Mouse (Mus musculus): ENCODE measurements around the gene Eid2. TPM values are rescaled to one million over a fixed set of nuclear protein-coding genes. Genes with fewer than 3 reads are reported as not detected.

The Eid2 gene
- polyA plus RNA-seq, 1 experiment from 2014 or later: 3.6 TPM

Other genes with a start within 250 kb of the Eid2 start
- gene Psmc4, start 217.8 kb upstream of the Eid2 start, polyA plus RNA-seq (2015; fragmentation: Nextera tagmentation; extraction: Ambion mirVana): 313 and 356 TPM in 2 replicates
- 1.5 and 5.8 TPM in 2 replicates for gene Fcgbp, start 196.6 kb upstream of the Eid2 start, polyA plus RNA-seq (2015; fragmentation: Nextera tagmentation; extraction: Ambion mirVana)
- 0.03 TPM in 2 replicates for gene 9530053A07Rik, start 138.4 kb upstream of the Eid2 start, polyA plus RNA-seq (2015; fragmentation: Nextera tagmentation; extraction: Ambion mirVana)
- 140 and 167 TPM in 2 replicates for gene Fbl, start 98.2 kb upstream of the Eid2 start, polyA plus RNA-seq (2015; fragmentation: Nextera tagmentation; extraction: Ambion mirVana)
- 14.8 and 14.9 TPM in 2 replicates for gene Dyrk1b, start 88.4 kb upstream of the Eid2 start, polyA plus RNA-seq (2015; fragmentation: Nextera tagmentation; extraction: Ambion mirVana)
- 19.7 TPM in 2 replicates for gene Eid2b, start 9.9 kb downstream of the Eid2 start, polyA plus RNA-seq (2015; fragmentation: Nextera tagmentation; extraction: Ambion mirVana)
- 0.17 TPM in 1 of 2 replicates, not detected in the other for gene Selenov, start 23.3 kb downstream of the Eid2 start, polyA plus RNA-seq (2015; fragmentation: Nextera tagmentation; extraction: Ambion mirVana)
- 1.0 and 1.2 TPM in 2 replicates for gene Dll3, start 34.4 kb downstream of the Eid2 start, polyA plus RNA-seq (2015; fragmentation: Nextera tagmentation; extraction: Ambion mirVana)
- 133 and 134 TPM in 2 replicates for gene Timm50, start 44.2 kb downstream of the Eid2 start, polyA plus RNA-seq (2015; fragmentation: Nextera tagmentation; extraction: Ambion mirVana)
- 88.3 and 93.4 TPM in 2 replicates for gene Supt5, start 70.9 kb downstream of the Eid2 start, polyA plus RNA-seq (2015; fragmentation: Nextera tagmentation; extraction: Ambion mirVana)
- 1,032 and 1,091 TPM in 2 replicates for gene Rps16, start 82.8 kb downstream of the Eid2 start, polyA plus RNA-seq (2015; fragmentation: Nextera tagmentation; extraction: Ambion mirVana)
- gene Plekhg2, start 104.7 kb downstream of the Eid2 start, polyA plus RNA-seq (2015; fragmentation: Nextera tagmentation; extraction: Ambion mirVana): 102 and 109 TPM in 2 replicates
- 9.7 and 11.0 TPM in 2 replicates for gene Zfp36, start 112.4 kb downstream of the Eid2 start, polyA plus RNA-seq (2015; fragmentation: Nextera tagmentation; extraction: Ambion mirVana)
- 40.5 and 53.5 TPM in 2 replicates for gene Med29, start 124.8 kb downstream of the Eid2 start, polyA plus RNA-seq (2015; fragmentation: Nextera tagmentation; extraction: Ambion mirVana)
- gene Paf1, start 125.1 kb downstream of the Eid2 start, polyA plus RNA-seq (2015; fragmentation: Nextera tagmentation; extraction: Ambion mirVana): 80.5 and 89.6 TPM in 2 replicates
- 9.9 and 13.4 TPM in 2 replicates for gene Gmfg, start 169.6 kb downstream of the Eid2 start, polyA plus RNA-seq (2015; fragmentation: Nextera tagmentation; extraction: Ambion mirVana)
- 5.3 and 7.6 TPM in 2 replicates for gene Lrfn1, start 184.1 kb downstream of the Eid2 start, polyA plus RNA-seq (2015; fragmentation: Nextera tagmentation; extraction: Ambion mirVana)
- gene Ifnl2, start 242.6 kb downstream of the Eid2 start, polyA plus RNA-seq (2015; fragmentation: Nextera tagmentation; extraction: Ambion mirVana): not detected in 2 replicates

Data from embryonic facial prominence, embryonic 13.5 days (tissue).